Mouse (Mus musculus) c-Kit-positive CD71-negative TER-119-negative erythroid progenitor cells, embryonic 14.5 days (primary cell): ENCODE results near the gene Ccdc47.

Experiments used
- DNase-seq: peaks from one replicate; pipeline ENCODE4 v3.0.0-alpha.2; 2013; ENCODE audit warnings: low read depth

Gene Ccdc47

GRCm38 (mm10) chr11:106160841-106161721 lies 55.1 kb downstream of the Ccdc47 start, which contains the start of the genes Gm10840 and Limd2:
Gene Gm10840 (plus strand): TSS chr11:106160850.
Gene Limd2 (minus strand): TSS chr11:106160860.
- no peak for DNase-seq

DNA sequence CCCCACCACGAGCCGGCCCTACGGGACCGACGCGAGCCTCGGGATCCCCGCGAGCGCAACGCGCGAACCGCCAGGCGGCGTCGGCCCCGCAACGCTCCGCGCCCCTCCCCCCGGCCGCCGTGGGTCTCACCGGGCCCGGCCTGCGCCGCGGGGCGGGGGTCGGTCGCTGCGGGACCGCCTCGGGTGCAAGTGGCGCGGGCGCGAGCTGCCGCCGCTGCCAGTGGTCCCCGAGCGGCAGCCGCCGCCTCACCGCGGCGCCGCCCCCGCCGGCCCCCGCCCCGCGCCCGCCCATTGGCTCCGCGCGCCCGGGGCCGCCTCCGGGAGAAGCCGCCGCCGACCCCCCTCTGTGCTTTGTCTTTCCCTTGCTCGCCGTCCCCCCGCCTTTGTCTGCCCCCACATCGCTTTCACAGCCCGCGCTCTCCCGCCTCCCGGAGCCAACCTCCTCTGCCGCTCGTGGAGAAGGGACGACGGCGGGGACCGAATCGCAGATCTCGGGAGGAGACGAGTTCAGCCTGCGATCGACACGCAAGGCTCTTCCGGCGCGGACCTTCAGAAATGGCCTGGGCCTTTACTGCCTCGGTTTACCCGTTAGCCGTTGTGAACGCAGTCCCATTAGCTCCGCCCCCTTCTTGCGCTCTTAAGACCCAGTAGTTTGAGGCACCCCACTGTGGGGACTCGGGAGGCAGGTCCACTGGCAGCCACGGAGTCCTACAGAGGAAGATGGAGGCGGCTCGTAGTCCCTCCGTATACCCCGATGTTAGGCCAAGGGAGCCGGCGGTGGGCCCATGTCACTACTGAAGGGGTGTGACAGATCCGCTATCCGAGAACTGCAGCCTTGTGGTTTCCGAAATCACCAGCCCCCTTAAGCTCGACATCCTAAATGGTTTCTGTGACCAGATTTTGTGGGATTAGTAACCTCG lies 56.0 kb downstream of the Ccdc47 start:
- peak; percentile 50 for DNase-seq

GRCm38 (mm10) chr11:106159216-106159920 lies 56.8 kb downstream of the Ccdc47 start:
- DNase-seq = peak; percentile 67

GRCm38 (mm10) chr11:106158930-106159215 lies 57.3 kb downstream of the Ccdc47 start:
- no peak for DNase-seq

DNA sequence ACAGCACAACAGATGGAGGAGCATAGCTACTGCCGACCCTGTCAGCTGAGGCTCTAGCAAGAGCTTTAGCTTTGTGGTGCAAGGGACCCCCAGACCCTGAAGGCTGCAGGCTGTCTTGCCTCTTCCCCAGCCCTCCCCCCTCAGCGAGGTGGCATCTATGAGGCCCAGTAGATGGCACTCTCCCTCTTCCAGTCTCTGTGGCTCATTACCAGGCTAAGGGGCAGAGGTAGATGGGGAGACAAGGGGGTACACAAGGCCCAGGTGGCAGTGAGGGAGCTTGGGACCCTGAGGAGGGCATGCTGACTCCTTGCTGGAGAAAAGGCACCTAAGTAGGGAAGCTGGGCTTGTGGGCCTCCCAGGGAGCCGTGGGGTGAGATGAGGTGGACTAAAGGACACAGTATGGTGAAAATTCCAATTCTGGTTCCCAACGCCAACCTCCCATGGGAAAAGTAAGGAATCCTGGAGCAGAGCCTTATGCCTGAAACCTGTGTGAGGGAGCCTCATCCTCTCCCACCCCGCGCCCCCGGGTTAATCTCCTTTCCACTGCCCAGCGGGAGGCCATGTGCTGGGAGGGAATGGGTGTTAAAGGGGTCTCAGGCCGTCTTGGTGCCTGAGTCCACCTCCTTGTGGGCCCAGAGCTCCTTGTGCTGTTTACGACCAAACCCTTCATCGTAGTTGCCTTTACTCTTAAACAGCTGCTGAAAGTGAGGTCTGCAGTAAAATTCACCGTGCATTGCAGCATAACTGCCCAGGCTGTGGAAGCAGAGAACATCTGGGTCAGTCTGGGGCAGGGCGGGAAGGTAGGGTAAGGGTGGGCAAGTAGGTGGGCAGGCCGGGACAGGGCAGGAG lies 57.8 kb downstream of the Ccdc47 start:
- no peak for DNase-seq

DNA sequence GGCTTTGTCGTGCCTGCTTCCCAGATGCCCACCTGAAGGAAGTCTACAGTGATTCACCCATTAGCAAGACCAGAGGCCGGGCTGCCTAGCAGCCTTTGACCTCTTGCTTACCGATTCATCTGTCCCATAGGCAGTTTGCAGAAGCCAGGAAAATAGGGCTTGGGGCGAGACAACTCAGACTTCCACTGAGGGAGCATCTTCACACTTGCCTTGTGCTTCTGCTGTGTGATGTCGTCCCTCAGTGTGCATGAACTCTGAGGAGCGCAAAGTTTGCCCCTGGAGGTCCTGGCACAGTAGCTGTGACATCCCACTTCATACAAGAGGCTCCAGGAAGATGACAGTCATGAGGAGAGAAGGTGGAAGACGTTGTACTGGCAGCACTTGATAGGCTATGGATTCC lies 59.0 kb downstream of the Ccdc47 start:
- DNase-seq = no peak

DNA sequence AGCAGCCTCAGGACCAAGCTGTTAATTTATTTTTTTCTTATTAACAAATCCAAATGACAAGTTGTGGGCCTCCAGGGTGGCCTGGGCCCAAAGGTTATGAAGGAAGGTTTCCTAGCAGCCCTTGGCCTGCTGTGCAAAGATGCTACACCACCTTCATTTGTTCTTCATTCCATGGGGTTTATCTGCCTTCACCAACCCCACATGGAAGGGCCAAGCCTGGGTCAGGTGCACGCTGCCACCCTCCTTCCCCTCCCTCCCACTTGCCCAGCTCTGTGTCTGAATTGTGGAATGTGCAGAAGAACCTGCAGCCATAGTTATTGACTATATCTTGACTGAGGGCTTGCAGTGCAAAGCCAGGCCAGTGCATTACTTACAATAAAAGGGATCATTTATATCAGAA lies 59.9 kb downstream of the Ccdc47 start:
- no peak for DNase-seq

- DNase-seq = no peak
These were observed 60.4 kb downstream of the Ccdc47 start for GRCm38 (mm10) chr11:106155761-106156160.

DNA sequence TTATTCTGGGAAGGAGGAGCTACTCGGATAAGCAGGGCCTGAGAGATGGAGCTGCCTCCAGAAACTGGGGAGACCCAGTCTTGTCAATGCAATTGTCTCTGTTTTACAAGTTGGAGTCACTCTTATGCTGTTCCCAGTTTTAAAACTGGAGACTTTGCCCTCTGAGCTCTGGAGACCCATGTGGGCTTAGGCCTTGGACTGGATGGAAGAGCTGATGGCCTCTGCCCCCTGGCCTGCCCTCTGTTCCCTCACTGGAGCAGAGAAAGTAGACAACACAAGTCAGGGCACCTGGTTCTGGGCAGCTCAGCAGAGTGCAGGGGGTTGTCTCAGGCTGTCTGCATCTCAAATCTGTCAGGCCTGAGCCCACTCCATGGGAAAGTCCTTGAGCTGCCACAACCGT lies 61.4 kb downstream of the Ccdc47 start:
- no peak for DNase-seq

DNA sequence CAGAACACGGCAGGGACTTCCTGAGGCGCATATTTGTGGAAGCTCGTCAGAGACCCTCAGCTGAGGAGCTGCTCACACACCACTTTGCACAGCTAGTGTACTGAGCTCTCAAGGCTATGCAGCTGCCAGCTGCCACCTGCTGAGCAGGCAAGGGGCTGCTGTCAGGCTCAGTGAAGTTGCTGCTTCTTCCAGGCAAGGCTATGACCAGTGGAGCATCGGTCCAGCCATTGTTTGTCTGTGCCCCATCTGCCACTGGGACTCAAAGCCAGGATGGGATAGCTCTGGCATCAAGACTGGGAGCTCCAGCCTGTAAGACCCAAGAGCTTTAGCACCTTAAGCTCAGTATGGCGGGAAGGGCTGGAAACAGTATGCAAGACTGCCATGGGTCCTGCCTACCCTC lies 62.1 kb downstream of the Ccdc47 start:
- no peak for DNase-seq

GRCm38 (mm10) chr11:106152132-106152531 lies 64.0 kb downstream of the Ccdc47 start:
- no peak for DNase-seq

GRCm38 (mm10) chr11:106151219-106151618 lies 64.9 kb downstream of the Ccdc47 start:
- no peak for DNase-seq
